Mouse (Mus musculus): ENCODE results near the gene Parva.

DNA sequence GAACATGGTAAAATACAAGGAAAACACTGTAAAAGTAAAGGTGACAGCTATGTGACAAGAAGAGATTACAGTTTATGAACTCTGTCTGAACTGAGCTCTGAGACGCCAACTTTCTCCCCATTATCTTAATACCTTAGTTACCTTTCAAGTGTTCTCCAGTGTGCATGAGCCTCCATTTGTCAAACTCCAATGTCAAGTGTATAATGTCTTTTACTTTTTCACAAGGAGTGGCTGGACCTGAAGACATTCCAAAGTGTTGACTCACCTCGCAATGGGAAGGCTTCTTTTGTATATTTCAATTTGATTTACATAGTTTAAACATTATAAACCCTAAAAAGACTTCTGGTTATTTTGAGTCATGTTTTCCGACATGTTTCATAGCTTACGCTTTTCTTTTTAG is 3.9 kb upstream of the Parva start:
- TF ChIP-seq POLR2A (IDR thresholded peaks at IDR 0.05; ENCODE audit: low read depth, low read length) (no peak), CTCF (conservative IDR thresholded peaks at IDR 0.05; ENCODE audit: insufficient read depth, insufficient read length, low read depth, low read length) (no peak)
